Mouse (Mus musculus) forebrain, embryonic 12.5 days (tissue): Measurements from ENCODE around the gene Krit1. TPM values are rescaled to one million over a fixed set of nuclear protein-coding genes. Genes with fewer than 3 reads are reported as not detected.

Experiments used
- polyA plus RNA-seq: library from polyadenylated mRNA; unstranded; fragments of >200 nt; fragmentation: Nextera tagmentation; extraction: Ambion mirVana; gene quantifications from 2 replicates; pipeline ENCODE4 v1.2.1, GENCODE M21; 2016

The Krit1 gene
- polyA plus RNA-seq, 1 experiment from 2014 or later = 83.3 TPM

Other genes starting within 250 kb of the Krit1 start
- gene 1700109H08Rik, start 231.6 kb upstream of the Krit1 start, polyA plus RNA-seq = 4.9 and 6.2 TPM in 2 replicates
- gene Pex1, start 207.1 kb upstream of the Krit1 start, polyA plus RNA-seq = 21.8 and 22.4 TPM in 2 replicates
- 14.3 and 15.3 TPM in 2 replicates for gene Rbm48, start 206.6 kb upstream of the Krit1 start, polyA plus RNA-seq
- not detected in 2 replicates for gene Tmbim7, start 152.0 kb upstream of the Krit1 start, polyA plus RNA-seq
- 73.5 and 76.0 TPM in 2 replicates for gene Gatad1, start 146.0 kb upstream of the Krit1 start, polyA plus RNA-seq
- gene Ankib1, start 259 bp upstream of the Krit1 start, polyA plus RNA-seq = 21.6 and 22.1 TPM in 2 replicates
- gene Lrrd1, start 42.0 kb downstream of the Krit1 start, polyA plus RNA-seq = 0.06 and 0.10 TPM in 2 replicates
- gene Mterf1a, start 90.7 kb downstream of the Krit1 start, polyA plus RNA-seq = 9.3 and 12.5 TPM in 2 replicates
- gene Akap9, start 124.9 kb downstream of the Krit1 start, polyA plus RNA-seq = 295 and 296 TPM in 2 replicates